8 mouse cellular contexts compared by ENCODE assay signal in genomic region chr7:143756125-143757026, GRCm38 (mm10). TPM values are rescaled to one million over a fixed set of nuclear protein-coding genes. Genes with fewer than 3 reads are reported as not detected.
A peak's percentile ranks its signal among the peaks of the same experiment; 100 is the strongest.
DNase-seq lines count a peak whose midpoint lies in the region; ATAC-seq and TF ChIP-seq lines count a peak whose summit lies in the region.

Gene Osbpl5 (minus strand): TSS chr7:143756985.

- WGBS in lung, embryonic 14.5 days, result 20% methylated on average over 22 of the region's 22 CpGs
- 25% methylated on average over 22 of the region's 22 CpGs for WGBS in intestine, postnatal 0 days
- WGBS in midbrain, embryonic 13.5 days, result 31% methylated on average over 22 of the region's 22 CpGs

- H3K27ac ChIP-seq in lung, embryonic 14.5 days (ENCODE audit: low read depth), result no peak within 1 kb of the TSS
- no peak within 1 kb of the TSS for H3K27ac ChIP-seq in intestine, postnatal 0 days (ENCODE audit: low read depth, low read length)
- H3K27ac ChIP-seq in midbrain, embryonic 13.5 days, result no peak within 1 kb of the TSS

- H3K4me3 ChIP-seq in lung, embryonic 14.5 days (ENCODE audit: low read depth, low read length), result peak within 1 kb of the TSS; percentile 34
- peak within 1 kb of the TSS; percentile 27 for H3K4me3 ChIP-seq in intestine, postnatal 0 days (ENCODE audit: low read depth, low read length)
- peak within 1 kb of the TSS; percentile 38 for H3K4me3 ChIP-seq in midbrain, embryonic 13.5 days (replicated peaks)

- no peaks in the 10 kb centered on the region for H3K9me3 ChIP-seq in lung, embryonic 14.5 days (ENCODE audit: low read depth, low read length)
- H3K9me3 ChIP-seq in intestine, postnatal 0 days (ENCODE audit: control insufficient read depth), result no peaks in the 10 kb centered on the region
- no peaks in the 10 kb centered on the region for H3K9me3 ChIP-seq in midbrain, embryonic 13.5 days

- no peaks in the 10 kb centered on the region for H3K4me1 ChIP-seq in lung, embryonic 14.5 days (ENCODE audit: insufficient read depth)
- H3K4me1 ChIP-seq in intestine, postnatal 0 days (replicated peaks; ENCODE audit: control insufficient read depth, insufficient read depth, low read length), result peaks cover 4% of the 10 kb centered on the region; the same call in 1 of the 2 replicates
- peaks cover 12% of the 10 kb centered on the region for H3K4me1 ChIP-seq in midbrain, embryonic 13.5 days (replicated peaks)

- TF ChIP-seq CTCF in lung, embryonic 14.5 days (IDR thresholded peaks at IDR 0.05; ENCODE audit: low read depth), result no peak
- no peak for TF ChIP-seq CTCF in intestine, postnatal 0 days (IDR thresholded peaks at IDR 0.05; ENCODE audit: low read depth)

- H3K9ac ChIP-seq in lung, embryonic 14.5 days, result 0 out of 2 replicates have a peak within 1 kb of the TSS, but pooled peaks have one; percentile 11
- no peak within 1 kb of the TSS for H3K9ac ChIP-seq in intestine, postnatal 0 days (ENCODE audit: low read depth, low read length)
- H3K9ac ChIP-seq in midbrain, embryonic 13.5 days (replicated peaks), result peak within 1 kb of the TSS; percentile 54; the same call in 1 of the 2 replicates

- no peaks in the 10 kb centered on the region for H3K36me3 ChIP-seq in lung, embryonic 14.5 days (ENCODE audit: insufficient read depth)
- H3K36me3 ChIP-seq in intestine, postnatal 0 days (ENCODE audit: control insufficient read depth, insufficient read depth), result no peaks in the 10 kb centered on the region
- H3K36me3 ChIP-seq in midbrain, embryonic 13.5 days, result no peaks in the 10 kb centered on the region

- DNase-seq in lung, embryonic 14.5 days, result no peak
- DNase-seq in lung, postnatal 25 days (ENCODE audit: low spot score), result no peak
- no peak for DNase-seq in adrenal gland, postnatal 36 days
- DNase-seq in gastrocnemius, postnatal 4 days (ENCODE audit: low spot score in 2 of 2), result no peak
- no peak for DNase-seq in cerebellum, postnatal 25 days
- no peak for DNase-seq in spleen, adult 18-20 months

- 0 out of 2 replicates have a peak, but pooled peaks cover 8% of the 10 kb centered on the region for H3K27me3 ChIP-seq in lung, embryonic 14.5 days (ENCODE audit: insufficient read depth, low read length)
- H3K27me3 ChIP-seq in intestine, postnatal 0 days (replicated peaks; ENCODE audit: control insufficient read depth, insufficient read depth, low read length), result peaks cover 15% of the 10 kb centered on the region; the same call in 1 of the 2 replicates
- peaks cover 36% of the 10 kb centered on the region for H3K27me3 ChIP-seq in midbrain, embryonic 13.5 days

- ATAC-seq in lung, embryonic 14.5 days (ENCODE audit: insufficient read depth), result peak; percentile 23
- peak; percentile 2; the same call in 1 of the 2 replicates for ATAC-seq in intestine, postnatal 0 days
- ATAC-seq in midbrain, embryonic 13.5 days, result peak; percentile 80; the same call in 1 of the 2 replicates

- H3K4me2 ChIP-seq in lung, embryonic 14.5 days, result peak within 1 kb of the TSS; percentile 80
- peak within 1 kb of the TSS; percentile 75 for H3K4me2 ChIP-seq in intestine, postnatal 0 days (replicated peaks; ENCODE audit: low read depth)
- H3K4me2 ChIP-seq in midbrain, embryonic 13.5 days (replicated peaks), result peak within 1 kb of the TSS; percentile 72

RNA-seq across cellular contexts. Expression of gene Osbpl5, which starts in this region (rescaled TPM):
- polyA plus RNA-seq in lung, embryonic 14.5 days (2014; fragmentation: Nextera tagmentation; extraction: Ambion mirVana), result 34.2 and 36.8 TPM in 2 replicates
- total RNA-seq in adrenal gland, postnatal 36 days (2021), result 10 to 100 TPM; 29.6 to 32.4 TPM
- total RNA-seq in gastrocnemius, postnatal 4 days (2021), result 10 to 100 TPM; 57.0 to 58.7 TPM
- polyA plus RNA-seq in intestine, postnatal 0 days (2015; fragmentation: Nextera tagmentation; extraction: Ambion mirVana), result 11.3 and 13.1 TPM in 2 replicates
- 27.0 and 27.3 TPM in 2 replicates for polyA plus RNA-seq in midbrain, embryonic 13.5 days (2015; fragmentation: Nextera tagmentation; extraction: Ambion mirVana)

Comparison
In these comparisons a context has a peak if more than half of its experiments do, and no peak if none do; other contexts are left out.
1. ATAC-seq: peak in every context shown above with its lines; median percentile 80 in midbrain, embryonic 13.5 days; 23 in lung, embryonic 14.5 days; 2 in intestine, postnatal 0 days.